In genomic region chr7:133259143-133259542, GRCm38 (mm10) we compare ENCODE assay signal across 17 mouse cellular contexts.
"Had no signal": no experiment of that assay in that cellular context is flagged by ENCODE, and none has a peak within 500 bp of the region (broad histone marks: within the 10 kb centered on the region; RNA-seq: fewer than 3 reads in every experiment).

No protein-coding gene starts in this region.

- H3K9me3 ChIP-seq: lung, embryonic 15.5 days; megakaryocyte, embryonic 14.5 days; midbrain, embryonic 13.5 days; midbrain, embryonic 15.5 days; neural tube, embryonic 12.5 days; stomach, embryonic 15.5 days had no signal

- H3K4me2 ChIP-seq: lung, embryonic 15.5 days; midbrain, embryonic 11.5 days; midbrain, embryonic 13.5 days; midbrain, embryonic 15.5 days; neural tube, embryonic 12.5 days; stomach, embryonic 15.5 days had no signal

- H3K4me1 ChIP-seq: megakaryocyte, embryonic 14.5 days; midbrain, embryonic 13.5 days; midbrain, embryonic 15.5 days; neural tube, embryonic 12.5 days; stomach, embryonic 15.5 days had no signal

- H3K27ac ChIP-seq: lung, embryonic 15.5 days; macrophage; midbrain, embryonic 13.5 days; midbrain, embryonic 15.5 days; neural tube, embryonic 12.5 days; stomach, embryonic 15.5 days; stomach, postnatal 0 days had no signal

- H3K36me3 ChIP-seq: lung, embryonic 15.5 days; midbrain, embryonic 13.5 days; midbrain, embryonic 15.5 days; neural tube, embryonic 12.5 days; stomach, embryonic 15.5 days had no signal

- H3K27me3 ChIP-seq: lung, embryonic 15.5 days; megakaryocyte, embryonic 14.5 days; midbrain, embryonic 13.5 days; midbrain, embryonic 15.5 days; neural tube, embryonic 12.5 days; stomach, embryonic 15.5 days had no signal

- H3K4me3 ChIP-seq: lung, embryonic 15.5 days; megakaryocyte, embryonic 14.5 days; midbrain, embryonic 13.5 days; midbrain, embryonic 15.5 days; neural tube, embryonic 12.5 days; stomach, embryonic 15.5 days had no signal

- DNase-seq: lung, adult 2 months; lung, postnatal 14 days; lung, postnatal 36 days; right cerebral cortex, postnatal 14 days; thymus, adult 2 months; thymus, postnatal 25 days; thymus, postnatal 4 days had no signal

- ATAC-seq: lung, postnatal 0 days; midbrain, embryonic 13.5 days; midbrain, embryonic 15.5 days had no signal

- H3K9ac ChIP-seq: lung, embryonic 15.5 days; midbrain, embryonic 13.5 days; midbrain, embryonic 15.5 days; neural tube, embryonic 12.5 days; stomach, embryonic 15.5 days had no signal
